Mouse (Mus musculus) forelimb bud, embryonic 11.5 days (tissue): ENCODE data around the gene Hoxd10.
A peak's percentile ranks its signal among the peaks of the same experiment; 100 is the strongest.

Source experiments
- DNase-seq: peaks from one replicate; pipeline ENCODE4 v3.0.0-alpha.2; 2012; ENCODE audit warnings: low read depth, low spot score

The Hoxd10 gene

GRCm38 (mm10) chr2:74695813-74696430, 4.2 kb downstream of the Hoxd10 start:
- DNase-seq: no peak

- DNase-seq: no peak
Measured at GRCm38 (mm10) chr2:74696442-74697335, 5.0 kb downstream of the Hoxd10 start.

- peak; percentile 77 for DNase-seq
Measured at GRCm38 (mm10) chr2:74697567-74698121, 5.9 kb downstream of the Hoxd10 start, which contains the start of gene Hoxd9. TSS of gene Hoxd9 (plus strand) at chr2:74697727.

- DNase-seq: peak; percentile 77
Measured at GRCm38 (mm10) chr2:74698201-74699052, 6.7 kb downstream of the Hoxd10 start.

GRCm38 (mm10) chr2:74699053-74699430, 7.3 kb downstream of the Hoxd10 start:
- DNase-seq: no peak

GRCm38 (mm10) chr2:74699664-74700545, 8.2 kb downstream of the Hoxd10 start:
- no peak for DNase-seq

GRCm38 (mm10) chr2:74700546-74701112, 8.9 kb downstream of the Hoxd10 start:
- DNase-seq: no peak

- peak; percentile 87 for DNase-seq
Measured at GRCm38 (mm10) chr2:74701949-74702819, 10.5 kb downstream of the Hoxd10 start.

GRCm38 (mm10) chr2:74702820-74703219, 11.1 kb downstream of the Hoxd10 start:
- no peak for DNase-seq

GRCm38 (mm10) chr2:74703317-74703716, 11.6 kb downstream of the Hoxd10 start:
- no peak for DNase-seq

- DNase-seq: no peak
Measured at GRCm38 (mm10) chr2:74703720-74704392, 12.1 kb downstream of the Hoxd10 start.

GRCm38 (mm10) chr2:74704393-74704998, 12.8 kb downstream of the Hoxd10 start, which contains the start of gene Hoxd8:
TSS of gene Hoxd8 (plus strand) at chr2:74704615.
- peak; percentile 82 for DNase-seq

GRCm38 (mm10) chr2:74704999-74705466, 13.3 kb downstream of the Hoxd10 start:
- DNase-seq: no peak

- no peak for DNase-seq
Measured at GRCm38 (mm10) chr2:74705467-74706089, 13.9 kb downstream of the Hoxd10 start.

GRCm38 (mm10) chr2:74706393-74706960, 14.8 kb downstream of the Hoxd10 start:
- no peak for DNase-seq

- DNase-seq: no peak
Measured at GRCm38 (mm10) chr2:74707599-74707998, 15.9 kb downstream of the Hoxd10 start.

- no peak for DNase-seq
Measured at GRCm38 (mm10) chr2:74708676-74709075, 17.0 kb downstream of the Hoxd10 start.
